Mouse (Mus musculus) v-Abl transformed pro-B cells (cell line): ENCODE results near the gene Atp5j2.

Source experiments
- in situ Hi-C, 2 experiments: fragments of 400-800 bp; cut with MboI; formaldehyde crosslinking; loops; one replicate each; pipeline ENCODE4 v1.15.1; 2025; ENCODE audit not compliant: unreplicated experiment in 2 of 2

The Atp5j2 gene

DNA sequence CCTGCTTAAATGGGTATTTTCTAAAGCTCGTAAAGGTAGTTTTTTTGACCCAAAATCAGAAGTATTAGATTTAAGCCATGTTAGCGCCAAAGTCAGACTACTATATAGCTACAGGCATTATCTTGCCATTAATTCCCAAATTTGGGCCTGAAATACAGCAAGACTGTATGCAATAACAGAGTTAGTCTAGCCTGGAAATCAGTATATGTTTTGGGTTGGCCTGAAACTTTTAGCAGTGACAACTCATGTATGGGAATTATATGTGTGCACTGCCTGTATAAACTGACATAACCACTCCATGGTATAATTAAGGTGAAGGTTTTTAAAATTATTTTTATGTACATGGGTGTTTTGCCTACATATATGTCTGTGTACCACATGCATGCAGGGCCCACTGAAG is at the start of gene Atp5j2:
TSS of gene Atp5j2 (minus strand) at position 101 of the 400 bp plus-strand sequence.
- in situ Hi-C loops = no loop called here

DNA sequence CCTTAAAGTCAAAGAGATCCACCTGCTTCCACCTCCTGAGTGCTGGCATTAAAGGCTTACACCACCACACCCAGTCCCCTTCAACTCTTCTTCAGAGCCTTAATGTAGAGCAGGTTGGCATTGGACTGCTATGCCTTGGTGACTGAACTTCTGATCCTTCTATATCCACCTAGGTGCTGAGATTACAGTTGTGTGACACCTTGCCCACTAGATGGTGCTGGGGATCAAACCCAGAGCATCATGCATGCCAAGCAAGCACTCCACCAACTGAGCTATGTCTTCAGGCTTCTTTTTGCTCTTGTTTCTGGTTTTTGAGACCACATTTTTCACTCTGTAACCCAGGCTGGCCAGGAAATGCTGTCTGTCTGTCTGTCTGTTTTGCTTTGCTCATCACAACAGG is 42.8 kb upstream of the Atp5j2 start:
- in situ Hi-C loops = loop anchor here in 1 of 2 experiments (25.0 kb wide), 2 partner anchors 978 to 1253 kb away; partner anchors contain the start of genes Gm6370, Gm6408 and Rnf6

DNA sequence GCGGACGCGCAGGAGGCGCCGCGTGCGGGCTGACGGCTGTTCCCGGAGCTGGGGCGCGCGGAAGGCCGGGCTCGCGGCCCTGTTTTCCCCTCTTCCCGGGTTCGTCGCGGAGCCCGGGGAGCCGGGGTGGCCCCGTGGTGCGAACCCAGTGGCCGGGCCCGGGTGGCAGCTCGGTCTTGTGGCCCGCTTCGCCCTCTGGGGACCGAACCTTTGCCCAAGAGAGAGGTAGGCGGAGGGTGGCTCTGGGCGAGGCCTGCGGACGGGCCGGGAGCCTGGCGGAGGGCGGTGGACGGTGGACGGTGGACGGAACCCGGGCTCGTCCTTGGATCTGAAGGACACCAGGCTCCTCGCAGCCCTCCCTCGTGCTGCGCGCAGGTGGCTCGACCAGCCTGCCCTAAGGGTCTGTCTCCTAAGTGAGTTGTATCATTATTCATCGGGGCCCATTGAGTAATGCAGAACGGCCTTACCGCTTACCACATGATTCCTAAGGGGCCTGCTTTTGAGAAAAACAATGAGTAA is 40.1 kb upstream of the Atp5j2 start:
- in situ Hi-C loops = loop anchor here in 1 of 2 experiments (25.0 kb wide), 2 partner anchors 980 to 1255 kb away; partner anchors contain the start of genes Gm6370, Gm6408 and Rnf6

DNA sequence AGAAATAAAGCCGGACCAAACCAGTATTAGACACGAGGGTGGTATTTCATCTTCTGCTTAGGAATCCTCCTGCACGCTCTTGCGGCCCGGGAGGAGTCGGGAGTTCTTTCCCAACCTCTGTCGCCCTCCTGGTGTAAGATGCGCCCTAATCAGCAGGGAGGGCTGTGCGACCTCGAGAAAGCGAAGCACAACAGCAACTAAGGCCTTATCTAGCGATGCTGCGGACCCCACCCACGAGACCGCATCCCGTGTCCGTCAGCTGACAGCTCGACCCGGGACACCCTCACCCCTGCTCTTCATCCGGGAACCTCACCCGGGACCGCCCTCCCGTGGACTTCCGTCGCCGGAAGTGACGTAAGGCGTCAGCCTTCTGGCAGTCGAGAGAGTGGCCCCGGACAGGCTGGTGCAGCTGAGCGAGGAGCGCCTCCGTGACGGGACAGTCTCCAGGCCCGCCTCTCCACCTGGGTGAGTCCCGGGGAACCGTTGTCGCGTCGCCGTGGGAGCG is 39.6 kb upstream of the Atp5j2 start, which contains the start of gene Zfp655:
TSS of gene Zfp655 (plus strand) at position 349 of the 505 bp plus-strand sequence.
- in situ Hi-C loops = loop anchor here in 1 of 2 experiments (25.0 kb wide), 2 partner anchors 981 to 1256 kb away; partner anchors contain the start of genes Gm6370, Gm6408 and Rnf6

DNA sequence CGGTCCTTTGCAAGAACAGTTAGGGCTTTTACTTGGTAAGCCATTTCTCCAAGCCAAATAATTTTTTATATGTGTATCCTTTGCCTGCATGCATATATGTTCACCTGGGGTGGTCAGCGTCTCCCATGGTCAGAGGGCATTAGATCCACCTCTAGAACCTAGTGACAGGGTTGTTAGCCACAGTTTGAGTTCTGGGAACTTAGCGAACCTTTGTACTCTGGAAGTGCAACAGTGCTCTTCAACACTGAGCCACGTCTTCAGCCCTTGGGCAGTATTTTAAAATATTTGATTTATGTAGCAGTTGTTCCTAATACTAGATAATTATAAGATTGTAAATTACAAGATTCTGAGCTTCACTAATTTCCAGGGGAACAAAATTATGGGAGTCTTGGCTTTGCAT is 38.8 kb upstream of the Atp5j2 start:
- in situ Hi-C loops = loop anchor here in 1 of 2 experiments (25.0 kb wide), 2 partner anchors 982 to 1257 kb away; partner anchors contain the start of genes Gm6370, Gm6408 and Rnf6

DNA sequence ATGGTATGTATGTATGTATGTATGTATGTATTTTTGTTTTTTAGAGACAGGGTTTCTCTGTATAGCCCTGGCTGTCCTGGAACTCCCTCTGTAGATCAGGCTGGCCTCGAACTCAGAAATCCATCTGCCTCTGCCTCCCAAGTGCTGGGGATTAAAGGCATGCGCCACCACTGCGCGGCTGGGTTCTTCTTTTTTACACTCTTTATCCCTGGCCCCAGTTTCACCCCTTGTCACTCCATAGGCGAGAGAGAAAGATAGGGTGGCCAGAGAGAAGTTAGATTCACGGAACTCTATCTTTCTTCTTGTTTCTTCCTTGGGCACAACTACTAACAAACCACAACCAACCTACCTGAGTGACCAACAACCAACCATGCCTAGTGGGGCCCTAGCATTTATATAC is 37.4 kb upstream of the Atp5j2 start:
- in situ Hi-C loops = loop anchor here in 1 of 2 experiments (25.0 kb wide), 2 partner anchors 983 to 1258 kb away; partner anchors contain the start of genes Gm6370, Gm6408 and Rnf6

DNA sequence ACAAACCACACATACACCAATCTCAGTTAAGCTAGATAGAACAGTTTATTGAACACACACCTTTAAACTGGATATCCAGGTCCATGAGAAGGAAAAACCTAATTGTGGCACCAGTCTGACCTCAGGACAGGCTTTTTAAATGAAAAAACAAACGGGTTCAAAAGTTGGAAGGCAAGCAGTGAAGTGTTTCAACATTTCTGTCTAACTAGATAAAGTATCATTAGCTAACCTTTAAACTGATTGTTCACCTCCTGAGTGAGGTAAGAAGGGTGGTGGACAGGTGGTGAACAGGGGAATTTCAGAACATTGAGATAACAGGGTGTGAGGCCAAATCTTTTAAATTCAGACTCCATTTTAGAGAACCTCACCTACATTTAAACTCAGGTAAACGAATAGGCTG is 34.6 kb upstream of the Atp5j2 start:
- in situ Hi-C loops = loop anchor here in 1 of 2 experiments (25.0 kb wide), 2 partner anchors 986 to 1261 kb away; partner anchors contain the start of genes Gm6370, Gm6408 and Rnf6

DNA sequence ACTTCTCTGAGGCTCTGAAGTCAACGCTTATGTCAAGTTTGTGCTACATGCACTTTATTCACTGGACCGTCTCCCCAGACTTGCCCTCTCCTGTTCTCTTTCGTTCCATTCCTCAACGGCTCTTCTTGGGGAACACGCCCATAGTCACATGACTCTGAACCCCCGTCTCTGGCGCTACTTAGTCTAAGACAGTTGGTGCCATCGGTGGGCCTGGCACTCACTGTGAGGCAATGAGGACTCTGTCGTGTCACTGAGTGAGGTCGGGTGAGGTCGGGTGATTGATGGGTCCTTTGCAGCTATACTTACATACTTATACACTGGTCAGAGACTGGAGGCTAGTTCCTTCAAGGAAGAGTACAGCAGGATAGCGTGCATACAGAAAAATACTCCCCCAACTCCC is 31.5 kb upstream of the Atp5j2 start:
- in situ Hi-C loops = loop anchor here in 1 of 2 experiments (25.0 kb wide), 1 partner anchor 1839 kb away; no protein-coding TSS in a partner anchor

DNA sequence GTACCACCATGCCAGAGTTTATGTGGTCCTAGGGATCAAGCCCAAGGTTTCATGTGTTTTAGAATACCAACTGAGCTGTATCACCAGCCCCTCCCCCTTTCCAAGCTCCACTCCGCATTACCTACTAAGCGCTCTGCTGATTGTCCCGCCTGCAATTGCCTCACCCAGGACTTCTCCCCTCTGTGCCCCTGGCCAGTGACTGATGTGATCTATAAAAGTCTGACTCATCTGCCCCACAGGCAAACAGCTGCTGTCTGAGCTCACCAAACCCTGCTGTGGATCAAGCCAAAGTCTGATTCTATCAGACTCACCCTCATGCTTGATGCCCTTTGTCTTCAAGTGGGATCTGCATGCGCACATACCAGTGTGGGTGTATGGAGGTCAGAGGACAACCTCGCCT is 31.0 kb upstream of the Atp5j2 start:
- in situ Hi-C loops = loop anchor here in 1 of 2 experiments (25.0 kb wide), 1 partner anchor 1839 kb away; no protein-coding TSS in a partner anchor

DNA sequence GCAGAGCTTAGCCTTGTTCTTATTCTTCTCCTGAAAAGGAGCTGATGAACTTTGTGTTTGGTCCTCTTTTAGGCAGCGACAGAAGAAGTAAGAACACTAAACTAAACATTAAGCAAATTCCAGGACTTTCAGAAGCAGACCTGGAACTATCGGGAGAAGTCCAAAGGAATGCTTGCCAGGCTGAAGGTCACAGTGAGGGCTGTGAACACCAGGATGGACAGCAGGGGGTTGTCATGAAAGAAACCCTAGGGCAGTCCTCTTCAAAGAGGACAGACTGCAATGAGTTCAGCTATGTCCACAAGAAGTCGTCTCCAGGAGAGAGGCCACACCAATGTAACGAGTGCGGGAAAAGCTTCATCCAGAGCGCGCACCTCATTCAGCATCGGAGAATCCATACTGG is 28.1 kb upstream of the Atp5j2 start:
- in situ Hi-C loops = loop anchor here in 1 of 2 experiments (25.0 kb wide), 1 partner anchor 1842 kb away; no protein-coding TSS in a partner anchor

DNA sequence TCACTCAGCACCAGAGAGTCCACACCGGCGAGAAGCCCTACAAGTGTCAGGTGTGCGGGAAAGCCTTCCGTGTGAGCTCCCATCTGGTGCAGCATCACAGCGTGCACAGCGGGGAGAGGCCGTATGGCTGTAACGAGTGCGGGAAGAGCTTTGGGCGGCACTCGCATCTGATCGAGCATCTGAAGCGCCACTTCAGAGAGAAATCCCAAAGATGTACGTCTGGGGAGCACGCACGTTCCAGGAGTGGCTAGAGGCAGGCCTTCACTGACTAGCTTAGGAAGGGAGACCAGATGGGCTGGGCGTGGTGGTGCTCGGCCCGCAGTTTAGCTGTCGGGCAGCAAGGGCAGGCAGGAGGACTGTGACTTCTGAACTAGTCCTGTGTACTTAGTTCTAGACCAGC is 26.8 kb upstream of the Atp5j2 start:
- in situ Hi-C loops = loop anchor here in 1 of 2 experiments (25.0 kb wide), 1 partner anchor 1844 kb away; no protein-coding TSS in a partner anchor

DNA sequence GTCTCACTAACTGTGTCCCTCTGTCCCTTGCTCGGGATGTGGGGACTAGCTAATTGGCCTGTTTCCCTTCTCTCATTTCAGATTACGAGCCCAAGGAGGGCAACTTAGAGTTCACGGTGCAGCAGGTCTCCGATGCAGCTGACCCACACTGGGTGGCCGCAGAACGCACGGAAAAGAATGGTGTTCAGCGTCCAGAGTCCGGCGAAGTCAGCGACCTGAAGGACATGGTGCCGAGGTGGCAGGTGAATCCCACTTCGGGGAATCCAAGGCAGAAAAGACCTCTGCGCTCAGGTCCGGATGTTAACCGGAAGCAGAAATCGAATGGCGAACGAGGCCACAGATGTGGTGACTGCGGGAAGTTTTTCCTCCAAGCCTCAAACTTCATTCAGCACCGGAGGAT is 26.3 kb upstream of the Atp5j2 start:
- in situ Hi-C loops = loop anchor here in 1 of 2 experiments (25.0 kb wide), 1 partner anchor 1844 kb away; no protein-coding TSS in a partner anchor

DNA sequence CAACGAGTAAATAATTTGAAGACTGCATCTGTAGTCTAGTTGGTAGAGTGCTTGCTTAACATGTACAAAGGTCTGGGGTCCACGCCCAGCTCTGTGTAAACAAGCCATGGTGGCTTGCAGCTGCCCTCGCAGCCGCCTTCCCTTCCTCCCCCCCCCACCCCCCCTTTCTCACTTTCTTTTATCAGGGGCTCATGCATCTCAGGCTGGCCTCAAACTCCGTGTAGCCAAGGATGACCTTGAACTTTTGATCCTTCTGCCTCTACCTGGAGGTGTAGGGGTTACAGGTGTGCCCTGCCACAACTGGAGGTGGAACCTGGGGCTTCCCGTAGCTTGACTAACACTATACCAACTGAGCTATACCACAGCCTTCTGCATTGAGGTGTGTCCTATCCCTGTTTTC is 25.9 kb upstream of the Atp5j2 start:
- in situ Hi-C loops = loop anchor here in 1 of 2 experiments (25.0 kb wide), 1 partner anchor 1845 kb away; no protein-coding TSS in a partner anchor

DNA sequence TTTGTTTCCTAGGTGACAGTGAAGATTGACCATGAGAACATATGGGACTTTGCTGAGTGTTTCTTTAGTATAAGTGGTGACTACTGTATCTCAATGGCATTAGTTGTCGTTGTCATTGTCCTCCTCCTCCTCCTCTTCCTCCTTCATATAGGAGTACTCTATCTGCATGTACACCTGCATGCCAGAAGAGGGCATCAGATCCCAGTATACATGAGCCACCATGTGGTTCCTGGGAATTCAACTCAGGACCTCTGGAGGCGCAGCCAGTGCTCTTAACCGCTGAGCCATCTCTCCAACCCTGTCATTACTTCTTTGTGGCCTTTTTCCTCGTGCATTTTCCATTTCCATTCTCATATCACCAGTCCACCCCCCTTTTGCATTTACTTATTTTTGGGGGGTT is 22.8 kb upstream of the Atp5j2 start:
- in situ Hi-C loops = loop anchor here in 1 of 2 experiments (25.0 kb wide), 1 partner anchor 1848 kb away; no protein-coding TSS in a partner anchor

DNA sequence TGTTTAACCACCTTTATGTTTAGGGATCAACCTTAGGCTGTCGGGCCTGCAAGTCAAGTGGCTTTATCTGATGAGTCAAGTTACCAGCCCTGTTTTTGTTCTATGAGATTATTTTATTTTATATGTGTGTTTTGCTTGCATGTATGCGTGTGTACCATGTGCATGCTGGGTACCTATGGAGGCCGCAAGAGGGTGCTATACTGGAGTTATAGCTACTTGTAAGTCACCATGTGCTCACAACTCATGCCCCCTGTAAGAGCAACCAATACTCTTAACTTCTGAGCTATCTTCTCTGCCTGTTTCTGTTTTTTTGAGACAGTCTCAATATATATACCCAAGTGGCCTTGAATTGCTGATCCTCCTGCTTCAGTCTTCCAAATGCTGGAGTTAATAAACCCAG is 21.6 kb upstream of the Atp5j2 start:
- in situ Hi-C loops = loop anchor here in 1 of 2 experiments (25.0 kb wide), 1 partner anchor 1849 kb away; no protein-coding TSS in a partner anchor

DNA sequence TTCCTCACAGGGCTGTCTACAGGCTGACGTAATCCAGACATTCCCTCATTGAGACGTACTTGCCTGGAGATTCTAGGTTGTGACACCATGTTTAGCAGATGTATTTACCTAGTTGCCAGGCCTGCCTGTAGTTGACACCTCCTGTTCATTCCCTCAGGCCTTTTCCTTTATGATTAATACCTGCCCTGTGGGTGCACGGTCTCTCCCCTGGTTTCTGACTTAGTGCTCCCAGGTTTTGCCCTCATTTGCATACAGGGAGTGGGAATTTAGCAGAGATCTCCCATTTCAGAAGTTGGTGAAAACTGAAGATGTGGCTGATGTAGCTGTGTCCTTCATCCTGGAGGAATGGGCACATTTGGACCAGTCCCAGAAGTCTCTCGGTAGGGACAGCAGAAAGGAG is 20.4 kb upstream of the Atp5j2 start:
- in situ Hi-C loops = loop anchor here in 1 of 2 experiments (25.0 kb wide), 1 partner anchor 1850 kb away; no protein-coding TSS in a partner anchor

DNA sequence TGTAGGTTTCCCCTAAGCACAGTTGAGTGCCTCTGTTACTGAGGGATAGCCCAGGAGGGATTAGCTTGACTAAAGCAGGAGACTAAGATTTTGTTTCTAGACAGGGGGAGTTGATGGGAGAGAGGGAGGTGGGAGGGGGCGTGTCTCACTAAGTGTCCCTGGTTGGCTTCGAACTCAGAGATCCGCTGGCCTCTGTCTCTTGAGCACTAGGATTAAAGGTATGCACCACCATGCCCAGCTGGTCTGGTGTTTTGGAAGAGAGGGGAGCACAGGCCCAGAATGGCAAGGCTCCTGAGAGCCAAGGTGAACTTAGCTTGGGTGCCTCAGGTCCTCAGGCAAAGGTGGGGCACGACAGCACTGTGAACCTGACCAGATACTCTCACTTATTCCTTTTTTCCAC is 19.5 kb upstream of the Atp5j2 start:
- in situ Hi-C loops = loop anchor here in 1 of 2 experiments (25.0 kb wide), 1 partner anchor 1851 kb away; no protein-coding TSS in a partner anchor

DNA sequence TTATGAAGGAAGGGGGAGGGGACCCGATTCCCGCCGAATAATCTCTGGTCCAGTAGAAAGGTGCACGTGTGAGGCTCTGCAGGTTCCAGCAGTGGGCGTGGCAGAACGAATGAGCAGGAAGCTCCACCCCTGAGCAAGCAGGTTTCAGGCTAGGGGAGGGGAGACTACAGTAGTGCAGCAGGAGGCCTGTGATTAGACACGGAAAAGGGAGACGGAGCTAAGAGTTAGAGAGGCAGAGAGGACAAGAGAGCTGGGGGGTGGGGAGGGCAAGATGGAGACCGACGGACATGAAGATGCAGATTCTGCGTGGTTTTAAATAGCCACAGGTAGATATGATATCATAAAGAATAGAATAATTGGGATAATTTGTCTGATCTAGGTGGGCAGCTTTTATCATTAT is 16.5 kb upstream of the Atp5j2 start:
- in situ Hi-C loops = loop anchor here in 1 of 2 experiments (25.0 kb wide), 1 partner anchor 1854 kb away; no protein-coding TSS in a partner anchor

DNA sequence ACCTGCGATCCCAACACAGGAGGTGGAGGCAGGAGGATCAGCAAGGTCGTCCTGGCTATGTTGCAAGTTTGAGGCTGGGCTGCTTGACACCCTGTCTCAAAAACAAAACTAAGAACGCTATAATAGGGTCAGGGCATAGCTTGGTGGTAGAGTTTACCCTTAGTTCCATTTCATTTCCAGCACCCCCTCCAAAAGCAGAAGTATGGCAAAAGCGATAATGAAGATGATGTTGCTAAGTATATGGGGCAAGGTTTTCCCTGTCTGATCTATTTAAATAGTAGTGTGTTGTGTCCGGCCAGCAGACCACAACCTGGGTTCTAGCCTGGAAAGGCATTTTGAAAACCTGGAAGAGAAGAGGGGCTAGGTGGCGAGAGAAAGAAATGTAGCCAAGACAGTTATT is 16.1 kb upstream of the Atp5j2 start:
- in situ Hi-C loops = loop anchor here in 1 of 2 experiments (25.0 kb wide), 1 partner anchor 1854 kb away; no protein-coding TSS in a partner anchor

DNA sequence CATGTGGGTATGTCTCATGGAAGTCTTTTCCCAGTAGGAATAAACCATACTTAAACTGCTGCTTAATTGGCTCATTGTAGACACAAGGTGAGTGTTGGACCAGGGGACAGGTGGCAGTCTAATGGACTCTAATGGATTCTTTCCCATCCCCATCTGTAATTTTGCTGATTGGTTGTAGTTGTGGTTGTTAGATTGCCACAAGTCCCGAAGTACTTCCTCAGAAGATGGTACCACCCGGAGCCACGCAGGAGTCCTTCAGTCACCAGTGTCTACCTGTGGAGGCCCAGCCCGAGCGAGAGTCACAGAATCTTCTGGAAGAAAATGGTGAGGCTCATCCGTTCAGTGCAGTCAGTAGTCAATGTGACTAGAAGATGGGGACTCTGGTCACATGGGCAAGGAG is 15.5 kb upstream of the Atp5j2 start:
- in situ Hi-C loops = loop anchor here in 1 of 2 experiments (25.0 kb wide), 1 partner anchor 1855 kb away; no protein-coding TSS in a partner anchor

DNA sequence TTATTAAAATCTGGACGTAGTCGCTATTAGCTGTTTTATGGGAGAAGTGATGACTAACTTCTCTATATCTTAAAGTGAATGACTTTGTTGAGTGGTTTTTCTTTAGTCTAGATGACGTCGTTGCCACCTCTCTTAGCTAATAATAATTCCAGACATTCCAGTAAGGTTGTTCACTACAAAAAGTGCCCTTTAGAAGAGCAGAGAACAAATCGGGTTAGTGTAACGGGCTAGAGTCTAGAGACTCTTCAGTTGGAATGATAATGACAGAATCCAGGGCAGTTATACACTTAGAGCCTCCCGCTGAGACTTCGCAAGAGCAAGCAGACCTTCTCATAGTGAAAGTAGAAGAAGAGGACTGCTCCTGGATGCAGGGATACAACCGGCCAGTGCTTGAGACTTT is 13.2 kb upstream of the Atp5j2 start:
- in situ Hi-C loops = loop anchor here in 1 of 2 experiments (25.0 kb wide), 1 partner anchor 1857 kb away; no protein-coding TSS in a partner anchor
